Mouse (Mus musculus): ENCODE data around the gene Slc27a4. TPM values are rescaled to one million over a fixed set of nuclear protein-coding genes. Genes with fewer than 3 reads are reported as not detected.
A peak's percentile ranks its signal among the peaks of the same experiment; 100 is the strongest.

The Slc27a4 gene
- polyA plus RNA-seq, 2 experiments = 1.5 to 2.3 TPM

GRCm38 (mm10) chr2:29787104-29787917 lies 15.1 kb upstream of the Slc27a4 start, which contains the start of gene Coq4:
TSS of gene Coq4 (plus strand) at chr2:29787493.
- peak; percentile 89 for ATAC-seq (ENCODE audit: insufficient read depth)
- WGBS (ENCODE audit: insufficient replicate concordance) = 2% methylated on average over 31 of the region's 31 CpGs
- Histone ChIP-seq H3K4me2 (ENCODE audit: low read depth) (peak within 1 kb of the TSS; percentile 91), H3K4me3 (ENCODE audit: insufficient read depth in 1 of 2, low read depth in 2 of 2, low read length in 2 of 2) (peak within 1 kb of the TSS; percentile 81), H3K27ac (peak within 1 kb of the TSS; percentile 76), H3K9ac (replicated peaks) (peak within 1 kb of the TSS; percentile 64), H3K9me3 (ENCODE audit: control insufficient read depth, low read length) (no peaks in the 10 kb centered on the region), H3K4me1 (replicated peaks; ENCODE audit: control insufficient read depth in 2 of 2, insufficient read depth in 2 of 2, low read length in 1 of 2) (peaks cover 6% of the 10 kb centered on the region in 2 experiments), H3K36me3 (replicated peaks; ENCODE audit: control insufficient read depth, insufficient read depth, low read depth) (peaks cover 22% of the 10 kb centered on the region), H3K27me3 (ENCODE audit: control insufficient read depth, insufficient read depth, low read length) (no peaks in the 10 kb centered on the region)
- TF ChIP-seq CTCF (IDR thresholded peaks at IDR 0.05; ENCODE audit: low read depth) (no peak), EP300 (IDR thresholded peaks at IDR 0.05; ENCODE audit: low read depth) (no peak)
- peak; percentile 91 to 93 (median 93) for DNase-seq (ENCODE audit: low read depth in 3 of 3, low spot score in 3 of 3)

- peaks cover 6% of the 10 kb centered on the region in 2 experiments for H3K4me1 ChIP-seq (replicated peaks; ENCODE audit: control insufficient read depth in 2 of 2, insufficient read depth in 2 of 2, low read length in 1 of 2)
- no peak for TF ChIP-seq CTCF (IDR thresholded peaks at IDR 0.05; ENCODE audit: low read depth)
- TF ChIP-seq EP300 (IDR thresholded peaks at IDR 0.05; ENCODE audit: low read depth) = no peak
- H3K9ac ChIP-seq (replicated peaks) = peak within 1 kb of the TSS; percentile 64
- peak within 1 kb of the TSS; percentile 91 for H3K4me2 ChIP-seq (ENCODE audit: low read depth)
- peak within 1 kb of the TSS; percentile 81 for H3K4me3 ChIP-seq (ENCODE audit: insufficient read depth in 1 of 2, low read depth in 2 of 2, low read length in 2 of 2)
- H3K36me3 ChIP-seq (replicated peaks; ENCODE audit: control insufficient read depth, insufficient read depth, low read depth) = peaks cover 14% of the 10 kb centered on the region
- WGBS (ENCODE audit: insufficient replicate concordance) = under 1% methylated on average over 45 of the region's 45 CpGs
- peak within 1 kb of the TSS; percentile 76 for H3K27ac ChIP-seq
- ATAC-seq (ENCODE audit: insufficient read depth) (peak; percentile 89), DNase-seq (ENCODE audit: low read depth in 3 of 3, low spot score in 3 of 3) (peak; percentile 72 to 76 (median 74))
- no peaks in the 10 kb centered on the region for H3K9me3 ChIP-seq (ENCODE audit: control insufficient read depth, low read length)
- no peaks in the 10 kb centered on the region for H3K27me3 ChIP-seq (ENCODE audit: control insufficient read depth, insufficient read depth, low read length)
Observed at GRCm38 (mm10) chr2:29787937-29788681, 14.3 kb upstream of the Slc27a4 start, which contains the start of gene Trub2. TSS of gene Trub2 (minus strand) at chr2:29788502.

GRCm38 (mm10) chr2:29792772-29793487 lies 9.5 kb upstream of the Slc27a4 start:
- 81% methylated on average over 2 of the region's 2 CpGs for WGBS (ENCODE audit: insufficient replicate concordance)
- no peak for ATAC-seq (ENCODE audit: insufficient read depth)
- DNase-seq (ENCODE audit: low read depth in 3 of 3, low spot score in 3 of 3) = no peak
- Histone ChIP-seq H3K4me2 (ENCODE audit: low read depth) (no peak overlapping the region), H3K27me3 (ENCODE audit: control insufficient read depth, insufficient read depth, low read length) (no peaks in the 10 kb centered on the region), H3K36me3 (replicated peaks; ENCODE audit: control insufficient read depth, insufficient read depth, low read depth) (no peaks in the 10 kb centered on the region), H3K4me3 (ENCODE audit: insufficient read depth in 1 of 2, low read depth in 2 of 2, low read length in 2 of 2) (no peak overlapping the region), H3K9me3 (ENCODE audit: control insufficient read depth, low read length) (no peaks in the 10 kb centered on the region), H3K9ac (replicated peaks) (no peak overlapping the region), H3K27ac (no peak overlapping the region), H3K4me1 (replicated peaks; ENCODE audit: control insufficient read depth in 2 of 2, insufficient read depth in 2 of 2, low read length in 1 of 2) (peaks cover 0 to 3% of the 10 kb centered on the region in 2 experiments; a peak in 2 of 4 replicates)
- TF ChIP-seq EP300 (IDR thresholded peaks at IDR 0.05; ENCODE audit: low read depth) (no peak), CTCF (IDR thresholded peaks at IDR 0.05; ENCODE audit: low read depth) (no peak)

GRCm38 (mm10) chr2:29802827-29803201 lies 380 bp downstream of the Slc27a4 start:
- Histone ChIP-seq H3K36me3 (replicated peaks; ENCODE audit: control insufficient read depth, insufficient read depth, low read depth) (no peaks in the 10 kb centered on the region), H3K27me3 (ENCODE audit: control insufficient read depth, insufficient read depth, low read length) (no peaks in the 10 kb centered on the region; the same call in 1 of the 2 replicates), H3K9ac (replicated peaks) (peak overlapping the region; percentile 68), H3K4me3 (ENCODE audit: insufficient read depth in 1 of 2, low read depth in 2 of 2, low read length in 2 of 2) (peak overlapping the region; percentile 61 to 63), H3K9me3 (ENCODE audit: control insufficient read depth, low read length) (no peaks in the 10 kb centered on the region), H3K27ac (no peak overlapping the region), H3K4me2 (ENCODE audit: low read depth) (peak overlapping the region; percentile 88), H3K4me1 (replicated peaks; ENCODE audit: control insufficient read depth in 2 of 2, insufficient read depth in 2 of 2, low read length in 1 of 2) (peaks cover 0 to 7% of the 10 kb centered on the region in 2 experiments; a peak in 2 of 4 replicates)
- DNase-seq (ENCODE audit: low read depth in 3 of 3, low spot score in 3 of 3) = no peak
- ATAC-seq (ENCODE audit: insufficient read depth) = no peak
- no peak for TF ChIP-seq CTCF (IDR thresholded peaks at IDR 0.05; ENCODE audit: low read depth)
- no peak for TF ChIP-seq EP300 (IDR thresholded peaks at IDR 0.05; ENCODE audit: low read depth)
- under 1% methylated on average over 38 of the region's 39 CpGs for WGBS (ENCODE audit: insufficient replicate concordance)
